Mouse (Mus musculus) layer of hippocampus, postnatal 10 days (tissue): Measurements from ENCODE around the gene Smr2. TPM values are rescaled to one million over a fixed set of nuclear protein-coding genes. Genes with fewer than 3 reads are reported as not detected.
"Not testable (repeated sequence)": the region's sequence is repeated elsewhere in the genome, so short reads cannot be mapped to it uniquely, and the experiment has no call there.

Experiments
- DNase-seq, 2 experiments: peaks; one replicate each; pipeline ENCODE4 v3.0.0; 2021; ENCODE audit warnings: low spot score in 2 of 2
- long read RNA-seq: library from polyadenylated mRNA; stranded (forward); transcript quantifications from one replicate; pipeline ENCODE4 v2.0.0, GENCODE M21; 2023
- total RNA-seq, 2 experiments: library from RNA; stranded (reverse); gene quantifications; 2 replicates each; pipeline ENCODE4 v1.2.3; 2021

Smr2 gene
- not detected for total RNA-seq
- long read RNA-seq: 0 reads

- DNase-seq: not testable (repeated sequence)
Measured at GRCm38 (mm10) chr5:88086256-88086655, at the start of gene Smr2. Smr2 (plus strand) TSS chr5:88086556.

DNA sequence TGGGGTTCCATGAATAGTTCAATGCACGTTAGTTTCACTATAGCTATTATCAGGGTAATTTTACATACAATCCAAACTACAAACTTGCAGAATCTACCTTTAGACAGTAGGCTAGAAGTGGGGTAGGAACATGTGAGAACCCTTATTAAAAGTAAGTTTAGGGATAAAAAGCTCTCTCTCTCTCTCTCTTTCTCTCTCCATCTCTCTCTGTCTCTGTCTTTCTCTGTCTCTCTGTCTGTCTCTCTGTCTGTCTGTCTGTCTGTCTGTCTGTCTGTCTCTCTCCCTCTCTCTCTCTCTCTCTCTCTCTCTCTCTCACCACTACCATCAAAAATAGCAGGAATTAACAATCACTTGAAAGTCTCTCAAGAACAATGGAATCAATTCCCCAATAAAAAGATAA, 25.1 kb downstream of the Smr2 start, which contains the start of gene Gm11116:
Gene Gm11116 (minus strand): TSS at position 101 of the 400 bp plus-strand sequence.
- DNase-seq: no peak

DNA sequence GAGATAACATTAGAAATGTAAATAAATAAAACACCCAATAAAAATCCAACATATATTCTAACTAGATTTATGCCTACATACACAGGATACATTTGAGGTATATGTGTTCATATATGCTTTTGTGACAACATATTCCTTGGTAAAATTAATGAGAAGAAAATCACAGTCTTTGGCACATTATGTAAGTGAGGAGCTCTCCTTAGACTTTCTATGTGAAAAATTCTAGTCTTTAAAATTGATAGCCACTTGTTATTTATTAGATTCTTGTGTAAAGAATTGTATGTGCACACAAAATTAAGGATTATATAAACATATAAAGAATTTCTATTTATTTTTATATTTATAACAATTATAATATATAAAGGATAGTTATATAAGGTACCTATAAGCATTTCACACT, 67.6 kb downstream of the Smr2 start, which contains the start of gene Gm11115:
Gene Gm11115 (minus strand): TSS at position 101 of the 400 bp plus-strand sequence.
- no peak for DNase-seq

Other genes with a start within 250 kb of the Smr2 start
- gene Odam, start 201.5 kb upstream of the Smr2 start, total RNA-seq: not detected
- gene Csn3, start 161.0 kb upstream of the Smr2 start, total RNA-seq: not detected
- not detected for gene 2310003L06Rik, start 117.1 kb upstream of the Smr2 start, total RNA-seq
- not detected for gene Gm28434, start 117.0 kb upstream of the Smr2 start, total RNA-seq
- gene Cabs1, start 107.1 kb upstream of the Smr2 start, total RNA-seq: not detected
- not detected for gene Smr3a, start 84.0 kb upstream of the Smr2 start, total RNA-seq
- not detected for gene Gm11116, start 25.0 kb downstream of the Smr2 start, total RNA-seq
- gene Gm11115, start 67.5 kb downstream of the Smr2 start, total RNA-seq: not detected
- gene Gm7714, start 182.4 kb downstream of the Smr2 start, total RNA-seq: not detected
- gene Prol1, start 230.8 kb downstream of the Smr2 start, total RNA-seq: not detected